11 mouse cellular contexts compared by ENCODE assay signal in the genomic region with DNA sequence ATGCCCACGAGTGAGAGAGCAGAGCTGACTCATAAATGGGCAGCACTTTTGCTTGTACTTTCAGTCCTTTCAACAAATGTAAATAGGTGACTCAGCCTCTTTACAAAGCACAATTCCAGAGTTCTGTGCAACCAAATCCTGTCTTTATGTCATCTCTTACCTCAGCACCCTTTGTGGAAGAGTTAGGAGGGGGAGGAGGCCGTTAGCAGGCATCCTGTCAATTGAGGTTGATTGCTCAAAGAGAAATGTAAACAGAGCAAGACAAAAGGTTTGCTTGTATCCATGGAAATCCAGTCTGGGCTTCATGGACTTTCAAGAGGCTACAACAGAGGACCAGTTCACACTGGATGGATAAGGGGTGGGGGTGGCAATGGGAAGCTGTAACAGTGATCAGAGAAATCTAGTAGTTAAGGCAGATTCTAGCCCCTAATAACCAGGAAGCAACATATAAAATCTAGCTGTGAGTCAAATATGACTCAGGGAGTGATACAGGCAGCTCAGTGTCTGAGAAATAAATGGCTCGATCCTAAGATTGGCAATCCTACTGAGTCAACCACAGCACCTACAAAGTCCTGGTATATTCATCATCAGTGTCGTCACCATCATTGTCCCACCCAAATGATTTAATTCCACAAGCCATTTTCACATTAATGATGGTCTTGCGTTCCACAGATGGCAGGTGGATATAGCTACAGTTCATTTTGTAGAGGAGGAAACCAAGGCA.
DNase-seq lines count a peak whose midpoint lies in the region; ATAC-seq and TF ChIP-seq lines count a peak whose summit lies in the region.
"Had no signal": no experiment of that assay in that cellular context is flagged by ENCODE, and none has a peak within 500 bp of the region (broad histone marks: within the 10 kb centered on the region; RNA-seq: fewer than 3 reads in every experiment).

No protein-coding gene starts in this region.

- no peak overlapping the region for H3K9ac ChIP-seq in hindbrain, postnatal 0 days (replicated peaks; ENCODE audit: low read length)

- ATAC-seq in hindbrain, postnatal 0 days, result peak; percentile 80

- H3K4me2 ChIP-seq in hindbrain, postnatal 0 days (ENCODE audit: low read depth, low read length), result no peak overlapping the region

- H3K4me1 ChIP-seq in hindbrain, postnatal 0 days (ENCODE audit: insufficient read depth, low read length), result no peaks in the 10 kb centered on the region

- no peaks in the 10 kb centered on the region for H3K9me3 ChIP-seq in hindbrain, postnatal 0 days (ENCODE audit: low read length)

- TF ChIP-seq CTCF in hindbrain, postnatal 0 days (IDR thresholded peaks at IDR 0.05; ENCODE audit: low read depth), result no peak

- peak; percentile 2 to 9 for DNase-seq in right cerebral cortex, adult 2 months (ENCODE audit: low spot score in 2 of 2)
- no peak for DNase-seq in right cerebral cortex, postnatal 4 days
- peak; percentile 39 for DNase-seq in fibroblast of lung, adult 2 months (ENCODE audit: low read depth)
- no peak for DNase-seq in hindbrain, postnatal 0 days (ENCODE audit: low spot score)
- DNase-seq in telencephalon, adult 2 months (ENCODE audit: low read depth, low spot score), result peak; percentile 12
- no peak for DNase-seq in spleen, postnatal 14 days (ENCODE audit: low spot score in 2 of 2)
- no peak for DNase-seq in kidney, adult 8-10 months
- no peak for DNase-seq in frontal cortex, postnatal 10 days (ENCODE audit: low spot score in 2 of 2)
- DNase-seq: cerebellum, postnatal 25 days; heart, postnatal 14 days; kidney, postnatal 36 days had no signal

- H3K27ac ChIP-seq in hindbrain, postnatal 0 days, result no peak overlapping the region

- no peaks in the 10 kb centered on the region for H3K36me3 ChIP-seq in hindbrain, postnatal 0 days (ENCODE audit: insufficient read depth, low read length)

- H3K4me3 ChIP-seq in hindbrain, postnatal 0 days (ENCODE audit: low read length), result no peak overlapping the region

- 53% methylated on average over 5 of the region's 5 CpGs for WGBS in hindbrain, postnatal 0 days

- no peaks in the 10 kb centered on the region for H3K27me3 ChIP-seq in hindbrain, postnatal 0 days (ENCODE audit: insufficient read depth, low read length)

Comparison
In these comparisons a context has a peak if more than half of its experiments do, and no peak if none do; other contexts are left out.
1. DNase-seq: peak in right cerebral cortex, adult 2 months (2 of 2), fibroblast of lung, adult 2 months (single experiment) and telencephalon, adult 2 months (single experiment); none in right cerebral cortex, postnatal 4 days (single experiment), hindbrain, postnatal 0 days (single experiment), spleen, postnatal 14 days (0 of 2), kidney, adult 8-10 months (0 of 2) and frontal cortex, postnatal 10 days (0 of 2).